Mouse (Mus musculus) MEL (cell line): ENCODE data around the gene Taar7f.

ENCODE experiments used
- CHD2 ChIP-seq: IDR thresholded peaks from 2 replicates; pipeline ENCODE4 v1.6.1; 2011; ENCODE audit warnings: low read length, improper control_type of control experiment
- CTCF ChIP-seq, 3 experiments: IDR thresholded peaks in 2 of 3; conservative IDR thresholded peaks in 1 of 3; 2 replicates each; pipeline ENCODE4 v1.5.1; 2011 to 2012; ENCODE audit warnings: low read length in 3 of 3, low read depth in 2 of 3, mild to moderate bottlenecking in 2 of 3, improper control_type of control experiment in 1 of 3, inconsistent platforms in 1 of 3, mixed read lengths in 1 of 3, moderate library complexity in 1 of 3; ENCODE audit not compliant: control insufficient read depth in 1 of 3, insufficient read depth in 1 of 3, poor library complexity in 1 of 3, severe bottlenecking in 1 of 3
- EP300 ChIP-seq, 2 experiments: IDR thresholded peaks; 2 replicates each; pipeline ENCODE4 v1.6.1; 2011; ENCODE audit warnings: improper control_type of control experiment in 2 of 2, low read length in 2 of 2, low read depth in 1 of 2, mild to moderate bottlenecking in 1 of 2
- GABPA ChIP-seq: IDR thresholded peaks from 2 replicates; pipeline ENCODE4 v1.6.1; 2012; ENCODE audit warnings: low read depth, mild to moderate bottlenecking, inconsistent platforms, low read length, improper control_type of control experiment, moderate library complexity
- GATA1 ChIP-seq: IDR thresholded peaks from 2 replicates; pipeline ENCODE4 v1.6.1; 2011; ENCODE audit warnings: low read depth, low read length, improper control_type of control experiment
- MXI1 ChIP-seq: IDR thresholded peaks from 2 replicates; pipeline ENCODE4 v1.6.1; 2011; ENCODE audit warnings: mild to moderate bottlenecking, low read depth, low read length, improper control_type of control experiment
- POLR2A ChIP-seq, 2 experiments: IDR thresholded peaks; 2 replicates each; pipeline ENCODE4 v1.6.1; 2011 to 2012; ENCODE audit warnings: low read length in 2 of 2, mild to moderate bottlenecking in 2 of 2, control low read depth in 1 of 2, improper control_type of control experiment in 1 of 2, low read depth in 1 of 2, moderate library complexity in 1 of 2; ENCODE audit not compliant: control insufficient read depth in 1 of 2, insufficient read depth in 1 of 2, poor library complexity in 1 of 2
- POLR2AphosphoS2 ChIP-seq: IDR thresholded peaks from 2 replicates; pipeline ENCODE4 v1.6.1; 2011; ENCODE audit warnings: low read length, improper control_type of control experiment
- RAD21 ChIP-seq: IDR thresholded peaks from 2 replicates; pipeline ENCODE4 v1.6.1; 2011; ENCODE audit warnings: mild to moderate bottlenecking, low read depth, low read length, improper control_type of control experiment
- TCF12 ChIP-seq: IDR thresholded peaks from 2 replicates; pipeline ENCODE4 v1.6.1; 2014; ENCODE audit warnings: low read depth, mild to moderate bottlenecking, inconsistent platforms, low read length, improper control_type of control experiment, moderate library complexity
- ZC3H11A ChIP-seq: IDR thresholded peaks from 2 replicates; pipeline ENCODE4 v1.6.1; 2012; ENCODE audit warnings: low read depth, mild to moderate bottlenecking, inconsistent platforms, low read length, improper control_type of control experiment
- ZKSCAN1 ChIP-seq: IDR thresholded peaks from 2 replicates; pipeline ENCODE4 v1.6.1; 2012; ENCODE audit warnings: low read depth, mild to moderate bottlenecking, inconsistent platforms, low read length, improper control_type of control experiment, moderate library complexity
- ZMIZ1 ChIP-seq: IDR thresholded peaks from 2 replicates; pipeline ENCODE4 v1.6.1; 2012; ENCODE audit warnings: low read depth, mild to moderate bottlenecking, inconsistent platforms, low read length, improper control_type of control experiment, moderate library complexity

GRCm38 (mm10) chr10:24006442-24006841, 42.9 kb upstream of the Taar7f start:
- no peak for TF ChIP-seq POLR2A (IDR thresholded peaks at IDR 0.05; ENCODE audit: control insufficient read depth in 1 of 2, insufficient read depth in 1 of 2, low read depth in 1 of 2, low read length in 2 of 2, poor library complexity in 1 of 2)
- TF ChIP-seq MXI1 = no peak
- no peak for TF ChIP-seq ZKSCAN1
- no peak for TF ChIP-seq CTCF (IDR thresholded peaks at IDR 0.05 in 2 of 3, conservative IDR thresholded peaks at IDR 0.05 in 1 of 3; ENCODE audit: control insufficient read depth in 1 of 3, insufficient read depth in 1 of 3, low read depth in 2 of 3, low read length in 3 of 3, poor library complexity in 1 of 3, severe bottlenecking in 1 of 3)
- no peak for TF ChIP-seq GABPA
- no peak for TF ChIP-seq CHD2
- no peak for TF ChIP-seq ZC3H11A
- TF ChIP-seq EP300 (IDR thresholded peaks at IDR 0.05; ENCODE audit: low read depth in 1 of 2, low read length in 2 of 2) = no peak
- TF ChIP-seq TCF12 = no peak
- no peak for TF ChIP-seq RAD21
- TF ChIP-seq GATA1 = no peak
- TF ChIP-seq POLR2AphosphoS2 = no peak
- no peak for TF ChIP-seq ZMIZ1
